Comparison of ENCODE assay signal across 11 mouse cellular contexts in genomic region chr4:99445755-99446128, GRCm38 (mm10).
A peak's percentile ranks its signal among the peaks of the same experiment; 100 is the strongest.
DNase-seq lines count a peak whose midpoint lies in the region; ATAC-seq and TF ChIP-seq lines count a peak whose summit lies in the region.
"Had no signal": no experiment of that assay in that cellular context is flagged by ENCODE, and none has a peak within 500 bp of the region (broad histone marks: within the 10 kb centered on the region; RNA-seq: fewer than 3 reads in every experiment).

No protein-coding gene starts in this region.

- DNase-seq in heart, adult 11 months = peak; percentile 85
- no peak for DNase-seq in heart, postnatal 36 days
- no peak for DNase-seq in lung, adult 2 months
- DNase-seq in limb, embryonic 14.5 days (ENCODE audit: low spot score) = no peak
- DNase-seq in B cell, adult 2 months = no peak
- DNase-seq in cerebellum, adult 8-10 months = no peak
- DNase-seq: cerebellum, adult 11 months; lung, postnatal 4 days; thymus, postnatal 25 days had no signal

- H3K9ac ChIP-seq in lung, embryonic 16.5 days (ENCODE audit: low read length) = no peak overlapping the region
- peak overlapping the region; percentile 32; the same call in 1 of the 2 replicates for H3K9ac ChIP-seq in limb, embryonic 14.5 days (ENCODE audit: low read depth, low read length, severe bottlenecking)

- H3K4me1 ChIP-seq in lung, embryonic 16.5 days (replicated peaks; ENCODE audit: control insufficient read depth, insufficient read depth, low read length) = no peaks in the 10 kb centered on the region
- no peaks in the 10 kb centered on the region for H3K4me1 ChIP-seq in lung, adult 2 months (ENCODE audit: control insufficient read depth, insufficient read depth, low read length)
- no peaks in the 10 kb centered on the region for H3K4me1 ChIP-seq in limb, embryonic 14.5 days (ENCODE audit: control insufficient read depth, insufficient read depth, low read length)

- intact Hi-C loops in heart, postnatal 36 days (cut with DNase I) = no loop called here

- H3K36me3 ChIP-seq in lung, embryonic 16.5 days (ENCODE audit: control insufficient read depth, insufficient read depth, low read length) = no peaks in the 10 kb centered on the region
- no peaks in the 10 kb centered on the region for H3K36me3 ChIP-seq in limb, embryonic 14.5 days (ENCODE audit: control insufficient read depth, insufficient read depth, low read length)

- H3K4me3 ChIP-seq in lung, embryonic 16.5 days (ENCODE audit: low read length) = no peak overlapping the region
- no peak overlapping the region for H3K4me3 ChIP-seq in lung, adult 2 months (replicated peaks; ENCODE audit: extremely low read depth, low read depth, low read length)
- peak overlapping the region; percentile 34 for H3K4me3 ChIP-seq in limb, embryonic 14.5 days (replicated peaks; ENCODE audit: low read length)

- H3K4me2 ChIP-seq in lung, embryonic 16.5 days (ENCODE audit: low read depth, low read length) = peak overlapping the region; percentile 37; the same call in 1 of the 2 replicates
- peak overlapping the region; percentile 63 for H3K4me2 ChIP-seq in limb, embryonic 14.5 days (replicated peaks; ENCODE audit: low read depth, low read length, severe bottlenecking)

- no peaks in the 10 kb centered on the region for H3K9me3 ChIP-seq in lung, embryonic 16.5 days (ENCODE audit: control insufficient read depth, low read length)
- H3K9me3 ChIP-seq in limb, embryonic 14.5 days (ENCODE audit: control insufficient read depth, low read length) = no peaks in the 10 kb centered on the region

- ATAC-seq in lung, embryonic 16.5 days (ENCODE audit: low read depth) = no peak
- ATAC-seq in limb, embryonic 14.5 days (ENCODE audit: low FRiP score, low read depth) = no peak
- no peak for ATAC-seq in megakaryocyte-erythroid progenitor cell, adult 5-6 weeks (replicated peaks; ENCODE audit: low FRiP score, low TSS enrichment, poor library complexity, severe bottlenecking)

- H3K27me3 ChIP-seq in lung, embryonic 16.5 days (ENCODE audit: control insufficient read depth, insufficient read depth, low read depth, low read length) = no peaks in the 10 kb centered on the region
- H3K27me3 ChIP-seq in limb, embryonic 14.5 days (ENCODE audit: control insufficient read depth, insufficient read depth, low read length) = no peaks in the 10 kb centered on the region

- TF ChIP-seq CTCF in lung, adult 2 months (IDR thresholded peaks at IDR 0.05; ENCODE audit: insufficient read depth, low read length) = no peak

- WGBS in lung, embryonic 16.5 days = 62% methylated on average over 9 of the region's 9 CpGs
- WGBS in lung, adult 2 months = 61% methylated on average over 9 of the region's 9 CpGs
- WGBS in limb, embryonic 14.5 days = 54% methylated on average over 9 of the region's 9 CpGs

- H3K27ac ChIP-seq in lung, embryonic 16.5 days (ENCODE audit: low read length) = no peak overlapping the region
- H3K27ac ChIP-seq in limb, embryonic 14.5 days (replicated peaks; ENCODE audit: low read depth, low read length) = no peak overlapping the region

- TF ChIP-seq POLR2A in lung, adult 2 months (IDR thresholded peaks at IDR 0.05; ENCODE audit: borderline replicate concordance, extremely low read depth, low read depth, low read length) = no peak
- no peak for TF ChIP-seq POLR2A in limb, embryonic 14.5 days (IDR thresholded peaks at IDR 0.05; ENCODE audit: borderline replicate concordance, extremely low read depth, insufficient read depth, insufficient read length)
